Comparison of ENCODE assay signal across 25 mouse cellular contexts in genomic region chr14:27228288-27228687, GRCm38 (mm10).
DNase-seq lines count a peak whose midpoint lies in the region; ATAC-seq and TF ChIP-seq lines count a peak whose summit lies in the region.
"Had no signal": no experiment of that assay in that cellular context is flagged by ENCODE, and none has a peak within 500 bp of the region (broad histone marks: within the 10 kb centered on the region; RNA-seq: fewer than 3 reads in every experiment).

No protein-coding gene starts in this region.

- H3K4me1 ChIP-seq in forebrain, embryonic 12.5 days: peaks cover 16% of the 10 kb centered on the region

- H3K4me2 ChIP-seq in forebrain, embryonic 12.5 days: no peak overlapping the region
- H3K4me2 ChIP-seq: heart, embryonic 15.5 days; hindbrain, embryonic 12.5 days; limb, embryonic 12.5 days; liver, embryonic 15.5 days; lung, embryonic 14.5 days had no signal

- H3K4me3 ChIP-seq in layer of hippocampus, adult 2 months: no peak overlapping the region
- no peak overlapping the region for H3K4me3 ChIP-seq in forebrain, embryonic 12.5 days (replicated peaks)
- H3K4me3 ChIP-seq: erythroblast, embryonic 14.5 days; heart, embryonic 15.5 days; hindbrain, embryonic 12.5 days; limb, embryonic 12.5 days; liver, embryonic 15.5 days had no signal

- peak overlapping the region; percentile 3; the same call in 1 of the 2 replicates for H3K27ac ChIP-seq in layer of hippocampus, adult 2 months
- H3K27ac ChIP-seq in forebrain, embryonic 12.5 days: no peak overlapping the region
- H3K27ac ChIP-seq: hindbrain, embryonic 12.5 days; hindbrain, postnatal 0 days; limb, embryonic 12.5 days; liver, embryonic 15.5 days had no signal

- no peak for ATAC-seq in forebrain, embryonic 12.5 days (ENCODE audit: low FRiP score)
- ATAC-seq: forebrain, postnatal 0 days; hindbrain, postnatal 0 days; intestine, embryonic 16.5 days had no signal

- peak; percentile 21 to 49 for DNase-seq in frontal cortex, postnatal 36 days (ENCODE audit: low spot score in 2 of 2)
- no peak for DNase-seq in frontal cortex, postnatal 14 days (ENCODE audit: low spot score in 2 of 2)
- no peak for DNase-seq in layer of hippocampus, adult 2 months (ENCODE audit: low spot score in 2 of 2)
- DNase-seq in layer of hippocampus, adult 9-10 months (ENCODE audit: low spot score): no peak
- peak; percentile 26 to 35 for DNase-seq in right cerebral cortex, postnatal 10 days (ENCODE audit: low spot score in 2 of 2)
- no peak for DNase-seq in right cerebral cortex, postnatal 4 days
- DNase-seq: adrenal gland, postnatal 25 days; cerebellum, adult 18-20 months; cerebellum, postnatal 10 days; forebrain, postnatal 0 days; gastrocnemius, postnatal 25 days; heart, adult 18-20 months; kidney, adult 9 months; kidney, postnatal 10 days; lung, embryonic 14.5 days; lung, postnatal 14 days; midbrain, embryonic 14.5 days had no signal

- no peak overlapping the region for H3K9ac ChIP-seq in forebrain, embryonic 12.5 days
- H3K9ac ChIP-seq: forebrain, postnatal 0 days; heart, embryonic 15.5 days; hindbrain, embryonic 12.5 days; limb, embryonic 12.5 days; liver, embryonic 15.5 days; lung, embryonic 14.5 days had no signal

- no peaks in the 10 kb centered on the region for H3K36me3 ChIP-seq in forebrain, embryonic 12.5 days (replicated peaks)
- H3K36me3 ChIP-seq: heart, embryonic 15.5 days; hindbrain, embryonic 12.5 days; limb, embryonic 12.5 days; liver, embryonic 15.5 days had no signal

- H3K27me3 ChIP-seq in forebrain, embryonic 12.5 days: no peaks in the 10 kb centered on the region
- H3K27me3 ChIP-seq: heart, embryonic 15.5 days; hindbrain, embryonic 12.5 days; limb, embryonic 12.5 days; liver, embryonic 15.5 days had no signal

- WGBS in forebrain, embryonic 12.5 days: 85% methylated on average over 2 of the region's 2 CpGs

- no peaks in the 10 kb centered on the region for H3K9me3 ChIP-seq in forebrain, embryonic 12.5 days
- H3K9me3 ChIP-seq: heart, embryonic 15.5 days; hindbrain, embryonic 12.5 days; limb, embryonic 12.5 days; liver, embryonic 15.5 days had no signal

- no peak for TF ChIP-seq CTCF in layer of hippocampus, adult 2 months (conservative IDR thresholded peaks at IDR 0.05)

Comparison
In these comparisons a context has a peak if more than half of its experiments do, and no peak if none do; other contexts are left out.
1. DNase-seq: peak in frontal cortex, postnatal 36 days (2 of 2) and right cerebral cortex, postnatal 10 days (2 of 2); none in frontal cortex, postnatal 14 days (0 of 2), layer of hippocampus, adult 2 months (0 of 2), layer of hippocampus, adult 9-10 months (single experiment) and right cerebral cortex, postnatal 4 days (single experiment).